Mouse (Mus musculus): ENCODE results near the gene Rad51d. TPM values are rescaled to one million over a fixed set of nuclear protein-coding genes. Genes with fewer than 3 reads are reported as not detected.

The Rad51d gene
- polyA plus RNA-seq, 1 experiment from 2014 or later, result 8.3 TPM

DNA sequence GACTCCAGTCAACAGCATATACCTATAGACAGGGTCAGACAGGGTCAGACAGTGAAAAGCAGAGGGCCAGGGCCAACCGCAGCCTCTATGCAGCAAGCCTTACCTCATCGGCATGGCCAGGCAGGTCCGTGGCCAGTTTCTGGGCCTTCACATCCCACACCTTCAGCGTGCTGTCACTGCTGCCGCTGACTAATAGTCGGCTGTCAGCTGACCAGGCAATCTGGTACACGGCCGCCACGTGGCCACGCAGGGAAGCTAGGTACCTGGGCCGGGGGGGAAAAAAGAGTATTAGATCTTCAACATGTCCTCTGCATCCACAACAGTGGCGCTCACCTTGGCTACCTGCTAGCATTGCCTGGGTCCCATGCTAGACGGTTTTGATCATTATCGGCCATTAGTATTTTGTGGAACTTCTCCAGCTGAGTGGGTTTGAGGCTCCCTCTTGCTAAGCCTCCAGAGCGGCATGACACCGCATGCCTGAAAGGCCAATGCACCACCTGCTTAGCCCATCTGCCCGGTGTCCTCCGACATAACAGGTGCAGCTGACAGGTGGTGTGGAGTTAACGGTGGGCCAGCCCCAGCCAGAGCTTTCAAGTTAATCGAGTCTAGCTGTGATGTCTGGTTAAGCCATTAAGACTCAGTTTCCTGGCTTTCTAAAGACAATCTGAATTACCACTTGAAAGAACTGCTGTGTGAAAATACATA is 11.3 kb upstream of the Rad51d start:
- Histone ChIP-seq H3K27ac (replicated peaks) (no peak overlapping the region), H3K36me3 (ENCODE audit: control insufficient read depth, insufficient read depth, low read length) (peaks cover 32% of the 10 kb centered on the region), H3K4me1 (replicated peaks; ENCODE audit: control insufficient read depth, insufficient read depth) (no peaks in the 10 kb centered on the region), H3K9ac (ENCODE audit: low read length) (no peak overlapping the region), H3K9me3 (ENCODE audit: control insufficient read depth, low read length) (no peaks in the 10 kb centered on the region), H3K4me3 (ENCODE audit: low read depth, low read length) (no peak overlapping the region), H3K4me2 (replicated peaks; ENCODE audit: low read depth) (no peak overlapping the region), H3K27me3 (ENCODE audit: control insufficient read depth, insufficient read depth, low read length) (no peaks in the 10 kb centered on the region)
- ATAC-seq (ENCODE audit: low FRiP score, low TSS enrichment) (no peak), DNase-seq (ENCODE audit: low spot score) (no peak)
- WGBS, result 90% methylated on average over 20 of the region's 20 CpGs
- no peak for TF ChIP-seq CTCF (IDR thresholded peaks at IDR 0.05; ENCODE audit: low read depth)
- TF ChIP-seq EP300 (optimal IDR thresholded peaks at IDR 0.05), result no peak

DNA sequence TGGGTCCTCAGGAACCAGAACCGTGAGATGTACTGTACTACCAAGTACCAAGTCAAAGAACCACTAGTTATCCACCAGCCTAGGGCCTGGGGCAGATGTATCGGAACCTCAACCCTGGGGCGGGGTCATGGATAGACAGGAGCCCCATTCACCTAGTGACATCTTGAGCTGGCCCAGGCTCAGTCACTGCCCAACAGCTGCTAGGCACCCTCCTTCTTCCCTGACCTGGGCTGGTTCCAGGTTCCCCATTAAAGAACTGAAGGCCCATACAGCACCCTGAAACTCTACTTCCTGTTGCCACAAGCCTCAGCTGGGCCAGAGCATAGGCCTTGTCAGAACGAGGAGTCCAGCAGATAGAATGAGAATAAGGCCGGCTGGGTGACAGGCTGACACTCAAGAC is 9.3 kb upstream of the Rad51d start:
- H3K36me3 ChIP-seq (ENCODE audit: control insufficient read depth, insufficient read depth, low read length), result peaks cover 29% of the 10 kb centered on the region
- no peak for TF ChIP-seq CTCF (IDR thresholded peaks at IDR 0.05; ENCODE audit: low read depth)
- no peak for TF ChIP-seq EP300 (optimal IDR thresholded peaks at IDR 0.05)
- 0 out of 2 replicates have a peak, but pooled peaks have one; percentile 31 for ATAC-seq (ENCODE audit: low FRiP score, low TSS enrichment)

DNA sequence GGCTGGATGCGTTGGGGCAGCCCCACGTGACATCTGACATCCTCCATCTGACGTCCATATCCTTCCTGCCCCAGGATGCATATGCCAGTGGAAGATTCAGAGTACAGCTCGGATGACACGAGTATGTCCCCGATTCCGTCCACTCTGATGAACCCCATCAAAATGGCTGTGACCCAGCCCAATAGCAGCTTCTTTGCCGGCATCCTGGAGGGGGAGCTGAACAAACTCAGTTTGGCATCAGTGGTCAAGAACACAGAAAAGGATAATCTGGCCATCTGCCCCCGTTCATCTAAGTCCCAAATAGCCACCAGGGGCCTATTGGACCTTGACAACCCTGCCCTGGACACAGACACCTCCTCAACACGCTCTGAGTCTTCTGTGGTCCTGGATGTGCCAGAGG is 7.1 kb upstream of the Rad51d start:
- Histone ChIP-seq H3K4me2 (replicated peaks; ENCODE audit: low read depth) (no peak overlapping the region), H3K9me3 (ENCODE audit: control insufficient read depth, low read length) (no peaks in the 10 kb centered on the region), H3K4me3 (ENCODE audit: low read depth, low read length) (no peak overlapping the region), H3K27ac (replicated peaks) (no peak overlapping the region), H3K36me3 (ENCODE audit: control insufficient read depth, insufficient read depth, low read length) (peaks cover 15% of the 10 kb centered on the region), H3K27me3 (ENCODE audit: control insufficient read depth, insufficient read depth, low read length) (no peaks in the 10 kb centered on the region), H3K4me1 (replicated peaks; ENCODE audit: control insufficient read depth, insufficient read depth) (no peaks in the 10 kb centered on the region), H3K9ac (ENCODE audit: low read length) (no peak overlapping the region)
- 82% methylated on average over 10 of the region's 10 CpGs for WGBS
- DNase-seq (ENCODE audit: low spot score), result no peak
- TF ChIP-seq CTCF (IDR thresholded peaks at IDR 0.05; ENCODE audit: low read depth), result no peak
- no peak for TF ChIP-seq EP300 (optimal IDR thresholded peaks at IDR 0.05)
- no peak for ATAC-seq (ENCODE audit: low FRiP score, low TSS enrichment)

More for the DNA sequence above, 9.3 kb upstream of the Rad51d start:
- no peak overlapping the region for H3K4me2 ChIP-seq (replicated peaks; ENCODE audit: low read depth)
- no peak overlapping the region for H3K27ac ChIP-seq (replicated peaks)
- no peaks in the 10 kb centered on the region for H3K27me3 ChIP-seq (ENCODE audit: control insufficient read depth, insufficient read depth, low read length)
- no peak for DNase-seq (ENCODE audit: low spot score)
- no peak overlapping the region for H3K9ac ChIP-seq (ENCODE audit: low read length)
- H3K4me1 ChIP-seq (replicated peaks; ENCODE audit: control insufficient read depth, insufficient read depth), result no peaks in the 10 kb centered on the region
- no peak overlapping the region for H3K4me3 ChIP-seq (ENCODE audit: low read depth, low read length)
- 89% methylated on average over 5 of the region's 5 CpGs for WGBS
- H3K9me3 ChIP-seq (ENCODE audit: control insufficient read depth, low read length), result no peaks in the 10 kb centered on the region

DNA sequence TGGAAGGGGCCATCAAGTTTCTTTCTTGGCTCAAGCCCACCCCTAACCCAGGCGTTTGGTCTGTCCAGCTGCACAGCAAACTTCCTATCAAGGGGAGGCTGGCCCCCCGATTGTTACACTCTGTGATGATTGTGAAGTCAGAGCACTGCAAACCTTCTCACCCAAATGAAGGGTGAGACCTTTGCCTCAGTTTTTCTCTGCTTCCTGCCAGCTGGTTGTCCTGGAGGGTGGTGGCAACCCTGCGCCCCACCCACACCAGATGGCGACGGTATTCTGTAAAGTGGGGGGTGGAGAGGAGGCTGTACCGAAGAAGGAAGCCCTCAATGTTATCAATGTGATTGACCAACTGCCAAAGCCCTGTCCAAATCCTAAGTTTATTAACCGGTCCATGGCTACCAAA is 1.5 kb upstream of the Rad51d start, which contains the start of gene Fndc8:
TSS of gene Fndc8 (plus strand) at position 189 of the 400 bp plus-strand sequence.
- Histone ChIP-seq H3K4me2 (replicated peaks; ENCODE audit: low read depth) (no peak within 1 kb of the TSS), H3K36me3 (ENCODE audit: control insufficient read depth, insufficient read depth, low read length) (no peaks in the 10 kb centered on the region), H3K4me3 (ENCODE audit: low read depth, low read length) (no peak within 1 kb of the TSS), H3K27ac (replicated peaks) (no peak within 1 kb of the TSS), H3K4me1 (replicated peaks; ENCODE audit: control insufficient read depth, insufficient read depth) (peaks cover 2% of the 10 kb centered on the region; the same call in 1 of the 2 replicates), H3K9me3 (ENCODE audit: control insufficient read depth, low read length) (no peaks in the 10 kb centered on the region), H3K27me3 (ENCODE audit: control insufficient read depth, insufficient read depth, low read length) (no peaks in the 10 kb centered on the region), H3K9ac (ENCODE audit: low read length) (no peak within 1 kb of the TSS)
- DNase-seq (ENCODE audit: low spot score) (no peak), ATAC-seq (ENCODE audit: low FRiP score, low TSS enrichment) (no peak)
- WGBS, result 48% methylated on average over 7 of the region's 7 CpGs
- TF ChIP-seq CTCF (IDR thresholded peaks at IDR 0.05; ENCODE audit: low read depth) (no peak), EP300 (optimal IDR thresholded peaks at IDR 0.05) (no peak)

DNA sequence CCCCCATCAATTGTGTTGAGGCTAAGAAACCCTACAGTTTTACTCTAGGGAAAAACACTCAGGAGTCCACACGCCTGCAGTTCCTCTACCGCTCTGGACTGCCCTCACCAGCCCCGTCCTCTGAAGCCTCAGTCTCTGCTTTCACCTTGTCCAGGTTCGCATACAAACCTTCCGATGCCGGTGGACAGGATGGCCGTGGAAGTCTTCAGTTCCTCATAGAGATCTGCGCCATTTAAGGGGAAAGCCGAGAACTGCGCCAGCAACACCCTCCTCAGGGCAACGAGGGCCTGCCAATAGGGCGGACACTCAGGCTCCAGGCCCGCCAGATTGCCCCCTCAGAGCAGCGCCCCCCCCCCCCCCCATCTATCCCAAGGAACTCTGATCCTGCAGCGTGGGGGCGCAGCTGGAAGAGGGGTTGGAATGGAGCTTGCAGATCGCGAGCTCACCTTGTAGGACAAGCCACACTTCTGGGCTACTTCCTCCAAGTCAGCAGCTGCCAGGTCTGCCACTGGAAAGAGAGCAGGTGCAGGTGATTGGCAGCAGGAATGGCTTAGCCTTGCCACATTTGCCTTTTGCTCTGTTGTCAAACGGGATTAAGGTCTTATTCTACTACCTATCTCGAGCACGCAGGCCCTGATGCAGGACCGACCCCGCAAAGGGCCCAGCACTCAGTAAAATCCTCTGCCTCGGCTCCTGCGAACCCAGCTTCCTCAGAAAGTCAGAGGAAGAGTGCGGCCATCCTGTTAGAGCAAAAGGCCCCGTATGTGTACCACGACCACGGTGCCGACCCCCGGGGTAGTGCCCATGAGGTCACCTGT is 681 bp downstream of the Rad51d start:
- Histone ChIP-seq H3K9me3 (ENCODE audit: control insufficient read depth, low read length) (no peaks in the 10 kb centered on the region), H3K4me2 (replicated peaks; ENCODE audit: low read depth) (peak overlapping the region; percentile 68), H3K4me3 (ENCODE audit: low read depth, low read length) (peak overlapping the region; percentile 64), H3K27me3 (ENCODE audit: control insufficient read depth, insufficient read depth, low read length) (no peaks in the 10 kb centered on the region), H3K9ac (ENCODE audit: low read length) (peak overlapping the region; percentile 76), H3K4me1 (replicated peaks; ENCODE audit: control insufficient read depth, insufficient read depth) (peaks cover 2% of the 10 kb centered on the region; the same call in 1 of the 2 replicates), H3K36me3 (ENCODE audit: control insufficient read depth, insufficient read depth, low read length) (no peaks in the 10 kb centered on the region), H3K27ac (replicated peaks) (peak overlapping the region; percentile 83)
- peak; percentile 46 for ATAC-seq (ENCODE audit: low FRiP score, low TSS enrichment)
- TF ChIP-seq CTCF (IDR thresholded peaks at IDR 0.05; ENCODE audit: low read depth) (peak; percentile 35), EP300 (optimal IDR thresholded peaks at IDR 0.05) (no peak)
- peak; percentile 65 for DNase-seq (ENCODE audit: low spot score)
- 4% methylated on average over 31 of the region's 31 CpGs for WGBS
